Mouse (Mus musculus) liver, adult 2 months (tissue): Measurements from ENCODE around the gene Gm11236.
A peak's percentile ranks its signal among the peaks of the same experiment; 100 is the strongest.

Source experiments
- CTCF ChIP-seq: fragments of 200-500 bp; IDR thresholded peaks from 2 replicates; pipeline ENCODE4 v1.5.1; 2011; ENCODE audit warnings: low read depth, low read length, control low read depth
- POLR2A ChIP-seq: fragments of 200-500 bp; IDR thresholded peaks from 2 replicates; pipeline ENCODE4 v1.6.1; 2011; ENCODE audit warnings: low read length, control low read depth; ENCODE audit not compliant: insufficient read depth; ENCODE audit errors: extremely low read depth

- TF ChIP-seq POLR2A (no peak), CTCF (peak; percentile 40)
Observed at GRCm38 (mm10) chr4:73599248-73599647, 38.7 kb upstream of the Gm11236 start.
